Mouse (Mus musculus): ENCODE measurements around the gene BC034090. TPM values are rescaled to one million over a fixed set of nuclear protein-coding genes. Genes with fewer than 3 reads are reported as not detected.

The BC034090 gene
- total and polyA plus RNA-seq, 2 experiments from 2014 or later: 3.7 to 16.1 TPM

- no peak for TF ChIP-seq CTCF (IDR thresholded peaks at IDR 0.05; ENCODE audit: low read depth)
- WGBS: 62% methylated on average over 7 of the region's 7 CpGs
- Histone ChIP-seq H3K4me1 (ENCODE audit: insufficient read depth, low read length) (peaks cover 3% of the 10 kb centered on the region; the same call in 1 of the 2 replicates), H3K27ac (no peak overlapping the region), H3K4me2 (ENCODE audit: low read depth, low read length) (no peak overlapping the region), H3K4me3 (ENCODE audit: low read length) (no peak overlapping the region), H3K9ac (replicated peaks; ENCODE audit: low read length) (no peak overlapping the region), H3K9me3 (ENCODE audit: low read length) (no peaks in the 10 kb centered on the region), H3K36me3 (ENCODE audit: insufficient read depth, low read length) (no peaks in the 10 kb centered on the region), H3K27me3 (ENCODE audit: insufficient read depth, low read length) (no peaks in the 10 kb centered on the region)
- no peak for DNase-seq (ENCODE audit: low spot score)
- ATAC-seq: no peak
These were observed 1.3 kb upstream of the BC034090 start for GRCm38 (mm10) chr1:155245516-155245915.

- H3K27ac ChIP-seq: peak overlapping the region; percentile 58; the same call in 1 of the 2 replicates
- peak overlapping the region; percentile 71 for H3K4me2 ChIP-seq (ENCODE audit: low read depth, low read length)
- 11% methylated on average over 24 of the region's 29 CpGs for WGBS
- peak overlapping the region; percentile 42 for H3K4me3 ChIP-seq (ENCODE audit: low read length)
- no peak for TF ChIP-seq CTCF (IDR thresholded peaks at IDR 0.05; ENCODE audit: low read depth)
- DNase-seq (ENCODE audit: low spot score): no peak
- H3K36me3 ChIP-seq (ENCODE audit: insufficient read depth, low read length): no peaks in the 10 kb centered on the region
- peaks cover 3% of the 10 kb centered on the region; the same call in 1 of the 2 replicates for H3K4me1 ChIP-seq (ENCODE audit: insufficient read depth, low read length)
- H3K27me3 ChIP-seq (ENCODE audit: insufficient read depth, low read length): no peaks in the 10 kb centered on the region
- H3K9ac ChIP-seq (replicated peaks; ENCODE audit: low read length): peak overlapping the region; percentile 67
- no peak for ATAC-seq
- H3K9me3 ChIP-seq (ENCODE audit: low read length): no peaks in the 10 kb centered on the region
These were observed 547 bp upstream of the BC034090 start for GRCm38 (mm10) chr1:155244771-155245211.

DNA sequence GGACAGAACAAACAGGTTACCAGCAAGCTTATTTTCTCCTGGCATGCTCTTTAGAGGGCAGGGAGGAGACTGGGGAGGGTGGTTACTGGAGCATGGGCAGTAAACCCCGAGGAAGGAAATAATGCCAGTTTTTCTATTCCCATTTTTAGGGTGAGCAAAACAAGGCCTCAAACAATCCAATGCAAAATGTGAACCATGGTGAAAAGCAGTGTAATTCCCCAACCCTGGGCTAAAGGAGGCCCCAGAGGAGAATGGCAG is 1.8 kb downstream of the BC034090 start:
- 66% methylated on average over 1 of the region's 1 CpGs for WGBS

DNA sequence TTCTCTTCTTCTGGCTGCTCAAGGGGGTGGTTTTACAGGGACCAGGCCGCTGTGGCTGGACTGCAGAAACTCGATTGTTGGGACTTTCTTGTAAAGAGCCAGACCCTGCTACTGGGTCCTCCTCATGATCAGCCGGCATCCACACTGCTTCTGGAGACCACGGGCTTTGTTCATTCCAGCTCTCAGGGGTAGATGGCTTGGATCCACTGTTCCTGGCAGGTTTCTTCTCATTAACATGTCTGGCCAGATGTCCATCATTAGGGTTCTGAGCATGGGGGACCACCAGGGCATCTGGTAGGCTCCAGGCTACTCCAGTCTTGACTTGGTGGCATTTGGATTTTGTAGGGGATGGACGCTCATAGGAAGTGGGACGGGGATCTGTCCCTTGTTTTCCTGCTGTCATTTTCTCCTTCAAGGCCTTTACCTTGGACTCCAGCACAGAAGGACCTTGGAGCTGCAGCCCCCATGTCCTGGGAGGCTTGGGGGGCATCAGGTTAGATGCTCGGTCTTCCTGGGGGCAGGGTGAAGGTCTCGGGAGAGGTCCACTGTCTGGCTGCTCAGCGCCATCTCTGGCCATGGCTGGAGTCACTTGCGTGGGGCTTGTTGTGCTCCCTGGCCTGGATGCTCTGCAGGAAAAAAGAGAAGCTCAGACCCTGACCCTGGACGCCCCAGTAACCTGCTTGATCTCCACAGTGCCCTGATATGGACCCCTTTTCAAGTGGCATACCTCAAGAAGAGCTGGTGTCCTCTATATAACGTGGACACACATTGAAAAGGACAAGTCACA is 2.4 kb downstream of the BC034090 start:
- H3K27me3 ChIP-seq (ENCODE audit: insufficient read depth, low read length): no peaks in the 10 kb centered on the region
- no peak overlapping the region for H3K4me2 ChIP-seq (ENCODE audit: low read depth, low read length)
- no peaks in the 10 kb centered on the region for H3K9me3 ChIP-seq (ENCODE audit: low read length)
- ATAC-seq: no peak
- H3K4me3 ChIP-seq (ENCODE audit: low read length): no peak overlapping the region
- 0 out of 2 replicates have a peak, but pooled peaks have one; percentile 10 for TF ChIP-seq CTCF (IDR thresholded peaks at IDR 0.05; ENCODE audit: low read depth)
- DNase-seq (ENCODE audit: low spot score): no peak
- peaks cover 3% of the 10 kb centered on the region for H3K4me1 ChIP-seq (ENCODE audit: insufficient read depth, low read length)
- H3K9ac ChIP-seq (replicated peaks; ENCODE audit: low read length): no peak overlapping the region
- 70% methylated on average over 12 of the region's 12 CpGs for WGBS
- H3K36me3 ChIP-seq (ENCODE audit: insufficient read depth, low read length): no peaks in the 10 kb centered on the region
- no peak overlapping the region for H3K27ac ChIP-seq

More for the DNA sequence above, 1.8 kb downstream of the BC034090 start:
- Histone ChIP-seq H3K4me1 (ENCODE audit: insufficient read depth, low read length) (peaks cover 3% of the 10 kb centered on the region), H3K27ac (no peak overlapping the region), H3K9ac (replicated peaks; ENCODE audit: low read length) (no peak overlapping the region), H3K9me3 (ENCODE audit: low read length) (no peaks in the 10 kb centered on the region), H3K4me3 (ENCODE audit: low read length) (no peak overlapping the region), H3K4me2 (ENCODE audit: low read depth, low read length) (no peak overlapping the region), H3K36me3 (ENCODE audit: insufficient read depth, low read length) (no peaks in the 10 kb centered on the region), H3K27me3 (ENCODE audit: insufficient read depth, low read length) (no peaks in the 10 kb centered on the region)
- no peak for ATAC-seq
- DNase-seq (ENCODE audit: low spot score): no peak
- no peak for TF ChIP-seq CTCF (IDR thresholded peaks at IDR 0.05; ENCODE audit: low read depth)

DNA sequence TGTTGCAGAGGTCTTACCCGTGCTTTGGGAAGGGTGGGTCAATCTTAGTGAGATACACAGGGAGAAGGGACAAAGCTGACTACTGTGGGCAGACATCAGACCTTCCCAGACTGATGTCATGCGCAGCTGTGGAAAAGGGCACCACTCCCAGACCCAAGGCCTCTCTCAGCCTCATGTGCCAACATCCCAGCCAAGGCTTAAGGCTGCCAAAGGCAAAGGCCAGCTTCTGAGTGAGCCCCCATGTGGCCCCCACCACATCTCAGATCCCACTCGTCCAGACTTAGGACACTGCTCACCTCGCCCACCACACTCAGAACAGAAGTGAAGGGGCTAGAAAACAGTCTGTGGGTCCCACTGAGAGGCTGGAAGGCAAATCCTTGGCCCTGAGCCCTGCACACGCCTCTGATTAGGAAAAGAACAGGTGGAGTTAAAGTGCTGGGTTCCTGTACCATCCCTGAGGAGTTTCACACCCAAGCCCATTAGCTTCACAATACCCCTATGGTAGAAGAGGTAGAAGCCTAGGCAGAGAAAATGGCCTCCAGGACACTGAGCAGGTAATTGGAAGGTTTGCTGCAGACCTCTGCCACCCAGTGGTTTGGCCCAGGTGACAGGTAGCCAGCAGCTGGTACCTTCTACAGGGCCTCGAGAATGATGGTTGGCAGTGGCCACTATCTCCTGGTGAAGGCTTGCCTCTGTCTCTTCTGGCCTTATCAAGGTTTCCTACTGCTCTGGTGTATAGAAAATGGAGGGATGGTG is 4.1 kb downstream of the BC034090 start:
- DNase-seq (ENCODE audit: low spot score) (no peak), ATAC-seq (no peak)
- TF ChIP-seq CTCF (IDR thresholded peaks at IDR 0.05; ENCODE audit: low read depth): no peak
- H3K4me2 ChIP-seq (ENCODE audit: low read depth, low read length): no peak overlapping the region
- H3K9me3 ChIP-seq (ENCODE audit: low read length): no peaks in the 10 kb centered on the region
- no peak overlapping the region for H3K4me3 ChIP-seq (ENCODE audit: low read length)
- no peak overlapping the region for H3K9ac ChIP-seq (replicated peaks; ENCODE audit: low read length)
- H3K36me3 ChIP-seq (ENCODE audit: insufficient read depth, low read length): no peaks in the 10 kb centered on the region
- H3K27me3 ChIP-seq (ENCODE audit: insufficient read depth, low read length): no peaks in the 10 kb centered on the region
- 72% methylated on average over 6 of the region's 6 CpGs for WGBS
- H3K27ac ChIP-seq: no peak overlapping the region
- H3K4me1 ChIP-seq (ENCODE audit: insufficient read depth, low read length): peaks cover 9% of the 10 kb centered on the region

DNA sequence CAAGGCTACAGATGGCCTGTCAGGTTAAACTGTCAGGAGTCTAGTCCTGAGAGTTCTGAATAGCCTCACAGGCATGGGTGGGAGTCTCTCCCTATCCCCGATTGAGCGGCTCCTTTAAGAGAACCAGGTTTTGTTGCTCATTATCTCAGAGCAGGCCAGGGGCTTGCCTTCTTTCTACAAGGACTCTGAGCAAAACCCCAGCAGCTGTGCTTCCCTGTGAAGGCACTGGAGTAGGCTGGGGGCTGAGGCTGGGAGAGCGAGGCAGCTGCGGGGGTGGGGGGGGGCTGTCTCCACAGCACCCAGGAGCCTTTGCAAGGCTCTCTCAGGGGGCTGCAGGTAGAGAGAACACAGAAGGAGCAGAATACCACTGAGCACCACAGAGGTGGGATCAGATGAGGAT is 5.1 kb downstream of the BC034090 start:
- Histone ChIP-seq H3K27me3 (ENCODE audit: insufficient read depth, low read length) (no peaks in the 10 kb centered on the region), H3K4me3 (ENCODE audit: low read length) (no peak overlapping the region), H3K4me2 (ENCODE audit: low read depth, low read length) (no peak overlapping the region), H3K36me3 (ENCODE audit: insufficient read depth, low read length) (no peaks in the 10 kb centered on the region), H3K27ac (no peak overlapping the region), H3K9ac (replicated peaks; ENCODE audit: low read length) (no peak overlapping the region), H3K9me3 (ENCODE audit: low read length) (no peaks in the 10 kb centered on the region), H3K4me1 (ENCODE audit: insufficient read depth, low read length) (peaks cover 6% of the 10 kb centered on the region)
- DNase-seq (ENCODE audit: low spot score): no peak
- 75% methylated on average over 4 of the region's 4 CpGs for WGBS
- TF ChIP-seq CTCF (IDR thresholded peaks at IDR 0.05; ENCODE audit: low read depth): no peak
- no peak for ATAC-seq

GRCm38 (mm10) chr1:155238126-155238525 is 6.1 kb downstream of the BC034090 start:
- 76% methylated on average over 5 of the region's 5 CpGs for WGBS
- no peak for TF ChIP-seq CTCF (IDR thresholded peaks at IDR 0.05; ENCODE audit: low read depth)
- no peaks in the 10 kb centered on the region for H3K9me3 ChIP-seq (ENCODE audit: low read length)
- no peaks in the 10 kb centered on the region for H3K36me3 ChIP-seq (ENCODE audit: insufficient read depth, low read length)
- no peak overlapping the region for H3K4me3 ChIP-seq (ENCODE audit: low read length)
- no peak overlapping the region for H3K9ac ChIP-seq (replicated peaks; ENCODE audit: low read length)
- DNase-seq (ENCODE audit: low spot score) (no peak), ATAC-seq (no peak)
- H3K4me2 ChIP-seq (ENCODE audit: low read depth, low read length): no peak overlapping the region
- peaks cover 15% of the 10 kb centered on the region for H3K4me1 ChIP-seq (ENCODE audit: insufficient read depth, low read length)
- H3K27ac ChIP-seq: no peak overlapping the region
- H3K27me3 ChIP-seq (ENCODE audit: insufficient read depth, low read length): no peaks in the 10 kb centered on the region

Measured in hindbrain, postnatal 0 days (tissue).